Mouse (Mus musculus): Measurements from ENCODE around the gene Nuf2. TPM values are rescaled to one million over a fixed set of nuclear protein-coding genes. Genes with fewer than 3 reads are reported as not detected.

The Nuf2 gene
- polyA plus RNA-seq, 1 experiment from 2014 or later, result 105 TPM

Other genes starting within 250 kb of the Nuf2 start
- 2.0 and 2.6 TPM in 2 replicates for gene Rgs5, start 124.0 kb upstream of the Nuf2 start, polyA plus RNA-seq (2014; fragmentation: Nextera tagmentation; extraction: Ambion mirVana)
- 6.6 and 8.7 TPM in 2 replicates for gene Rgs4, start 216.2 kb upstream of the Nuf2 start, polyA plus RNA-seq (2014; fragmentation: Nextera tagmentation; extraction: Ambion mirVana)